Mouse (Mus musculus): Measurements from ENCODE around the gene Vwa7. TPM values are rescaled to one million over a fixed set of nuclear protein-coding genes. Genes with fewer than 3 reads are reported as not detected.
"Not testable (repeated sequence)": the region's sequence is repeated elsewhere in the genome, so short reads cannot be mapped to it uniquely, and the experiment has no call there.

Vwa7 gene
- polyA plus RNA-seq, 1 experiment from 2014 or later: 0.26 TPM

- DNase-seq (ENCODE audit: low spot score): no peak
- H3K27ac ChIP-seq: peak overlapping the region; percentile 98; the same call in 1 of the 2 replicates
- peak overlapping the region; percentile 75 for H3K4me3 ChIP-seq
- H3K9me3 ChIP-seq: no peaks in the 10 kb centered on the region
- 62% methylated on average over 9 of the region's 9 CpGs for WGBS
- peaks cover 51% of the 10 kb centered on the region for H3K36me3 ChIP-seq
- H3K27me3 ChIP-seq (ENCODE audit: insufficient read depth, poor library complexity, severe bottlenecking): no peaks in the 10 kb centered on the region
- peaks cover 49% of the 10 kb centered on the region for H3K4me1 ChIP-seq
Measured at GRCm38 (mm10) chr17:35003022-35003838, 13.1 kb upstream of the Vwa7 start.

GRCm38 (mm10) chr17:35004075-35004717, 12.2 kb upstream of the Vwa7 start:
- DNase-seq (ENCODE audit: low spot score): no peak
- Histone ChIP-seq H3K36me3 (peaks cover 51% of the 10 kb centered on the region), H3K9me3 (no peaks in the 10 kb centered on the region), H3K4me1 (peaks cover 39% of the 10 kb centered on the region), H3K4me3 (0 out of 2 replicates have a peak overlapping the region, but pooled peaks have one; percentile 10), H3K27me3 (ENCODE audit: insufficient read depth, poor library complexity, severe bottlenecking) (no peaks in the 10 kb centered on the region), H3K27ac (no peak overlapping the region)
- 94% methylated on average over 17 of the region's 17 CpGs for WGBS

GRCm38 (mm10) chr17:35005158-35005557, 11.2 kb upstream of the Vwa7 start:
- Histone ChIP-seq H3K27ac (no peak overlapping the region), H3K36me3 (peaks cover 60% of the 10 kb centered on the region), H3K4me1 (peaks cover 30% of the 10 kb centered on the region), H3K4me3 (no peak overlapping the region), H3K9me3 (no peaks in the 10 kb centered on the region), H3K27me3 (ENCODE audit: insufficient read depth, poor library complexity, severe bottlenecking) (no peaks in the 10 kb centered on the region)
- DNase-seq (ENCODE audit: low spot score): no peak
- WGBS: 93% methylated on average over 10 of the region's 10 CpGs

- not testable (repeated sequence) for H3K27ac ChIP-seq; H3K9me3 ChIP-seq; H3K27me3 ChIP-seq (ENCODE audit: insufficient read depth, poor library complexity, severe bottlenecking); H3K4me3 ChIP-seq; DNase-seq (ENCODE audit: low spot score)
- WGBS: 90% methylated on average over 5 of the region's 5 CpGs
- peaks cover 68% of the 10 kb centered on the region for H3K36me3 ChIP-seq
- H3K4me1 ChIP-seq: peaks cover 27% of the 10 kb centered on the region
Measured at GRCm38 (mm10) chr17:35005902-35006301, 10.5 kb upstream of the Vwa7 start.

- no peaks in the 10 kb centered on the region for H3K9me3 ChIP-seq
- peaks cover 84% of the 10 kb centered on the region for H3K36me3 ChIP-seq
- 94% methylated on average over 7 of the region's 7 CpGs for whole genome bisulfite sequencing
- H3K27ac ChIP-seq: no peak overlapping the region
- H3K4me3 ChIP-seq: no peak overlapping the region
- H3K27me3 ChIP-seq (ENCODE audit: insufficient read depth, poor library complexity, severe bottlenecking): no peaks in the 10 kb centered on the region
- H3K4me1 ChIP-seq: peaks cover 16% of the 10 kb centered on the region
- no peak for DNase-seq (ENCODE audit: low spot score)
Measured at GRCm38 (mm10) chr17:35007387-35007991, 8.9 kb upstream of the Vwa7 start.

GRCm38 (mm10) chr17:35009586-35009985, 6.8 kb upstream of the Vwa7 start:
- no peaks in the 10 kb centered on the region for H3K9me3 ChIP-seq
- H3K4me3 ChIP-seq: peak overlapping the region; percentile 9; the same call in 1 of the 2 replicates
- DNase-seq (ENCODE audit: low spot score): no peak
- 90% methylated on average over 7 of the region's 7 CpGs for WGBS
- no peak overlapping the region for H3K27ac ChIP-seq
- peaks cover 97% of the 10 kb centered on the region for H3K36me3 ChIP-seq
- no peaks in the 10 kb centered on the region; the same call in 1 of the 2 replicates for H3K4me1 ChIP-seq
- H3K27me3 ChIP-seq (ENCODE audit: insufficient read depth, poor library complexity, severe bottlenecking): no peaks in the 10 kb centered on the region

GRCm38 (mm10) chr17:35011440-35011839, 4.9 kb upstream of the Vwa7 start:
- H3K27ac ChIP-seq: no peak overlapping the region
- H3K36me3 ChIP-seq: peaks cover 99% of the 10 kb centered on the region
- WGBS: 89% methylated on average over 8 of the region's 8 CpGs
- peaks cover 9% of the 10 kb centered on the region for H3K4me1 ChIP-seq
- no peak for DNase-seq (ENCODE audit: low spot score)
- H3K27me3 ChIP-seq (ENCODE audit: insufficient read depth, poor library complexity, severe bottlenecking): no peaks in the 10 kb centered on the region
- H3K9me3 ChIP-seq: no peaks in the 10 kb centered on the region
- no peak overlapping the region for H3K4me3 ChIP-seq

GRCm38 (mm10) chr17:35012430-35012829, 3.9 kb upstream of the Vwa7 start:
- WGBS: 79% methylated on average over 13 of the region's 13 CpGs
- Histone ChIP-seq H3K4me1 (peaks cover 15% of the 10 kb centered on the region), H3K36me3 (peaks cover 99% of the 10 kb centered on the region), H3K27ac (no peak overlapping the region), H3K4me3 (0 out of 2 replicates have a peak overlapping the region, but pooled peaks have one; percentile 2), H3K27me3 (ENCODE audit: insufficient read depth, poor library complexity, severe bottlenecking) (no peaks in the 10 kb centered on the region), H3K9me3 (no peaks in the 10 kb centered on the region)
- DNase-seq (ENCODE audit: low spot score): no peak

- DNase-seq (ENCODE audit: low spot score): no peak
Measured at GRCm38 (mm10) chr17:35013221-35013620, 3.2 kb upstream of the Vwa7 start.

GRCm38 (mm10) chr17:35015296-35015695, 1.1 kb upstream of the Vwa7 start:
- WGBS: 92% methylated on average over 16 of the region's 16 CpGs
- peaks cover 15% of the 10 kb centered on the region for H3K4me1 ChIP-seq
- H3K36me3 ChIP-seq: peaks cover 71% of the 10 kb centered on the region
- H3K27me3 ChIP-seq (ENCODE audit: insufficient read depth, poor library complexity, severe bottlenecking): 0 out of 2 replicates have a peak, but pooled peaks cover 2% of the 10 kb centered on the region
- H3K4me3 ChIP-seq: 0 out of 2 replicates have a peak overlapping the region, but pooled peaks have one; percentile 6
- H3K9me3 ChIP-seq: no peaks in the 10 kb centered on the region
- no peak for DNase-seq (ENCODE audit: low spot score)
- H3K27ac ChIP-seq: no peak overlapping the region; the same call in 1 of the 2 replicates

More at GRCm38 (mm10) chr17:35013221-35013620, 3.2 kb upstream of the Vwa7 start:
- Histone ChIP-seq H3K27ac (no peak overlapping the region), H3K36me3 (peaks cover 91% of the 10 kb centered on the region), H3K4me1 (peaks cover 15% of the 10 kb centered on the region), H3K4me3 (no peak overlapping the region), H3K27me3 (ENCODE audit: insufficient read depth, poor library complexity, severe bottlenecking) (no peaks in the 10 kb centered on the region), H3K9me3 (no peaks in the 10 kb centered on the region)
- WGBS: 82% methylated on average over 6 of the region's 6 CpGs

GRCm38 (mm10) chr17:35016791-35017705, 669 bp downstream of the Vwa7 start:
- Histone ChIP-seq H3K4me1 (peaks cover 26% of the 10 kb centered on the region), H3K27me3 (ENCODE audit: insufficient read depth, poor library complexity, severe bottlenecking) (0 out of 2 replicates have a peak, but pooled peaks cover 6% of the 10 kb centered on the region), H3K4me3 (no peak overlapping the region), H3K36me3 (peaks cover 53% of the 10 kb centered on the region), H3K27ac (0 out of 2 replicates have a peak overlapping the region, but pooled peaks have one; percentile 7), H3K9me3 (no peaks in the 10 kb centered on the region)
- WGBS: 80% methylated on average over 10 of the region's 10 CpGs
- DNase-seq (ENCODE audit: low spot score): no peak

GRCm38 (mm10) chr17:35017706-35018030, 1.3 kb downstream of the Vwa7 start:
- Histone ChIP-seq H3K4me1 (peaks cover 31% of the 10 kb centered on the region), H3K36me3 (peaks cover 47% of the 10 kb centered on the region), H3K27ac (no peak overlapping the region), H3K9me3 (no peaks in the 10 kb centered on the region), H3K27me3 (ENCODE audit: insufficient read depth, poor library complexity, severe bottlenecking) (0 out of 2 replicates have a peak, but pooled peaks cover 6% of the 10 kb centered on the region), H3K4me3 (no peak overlapping the region)
- DNase-seq (ENCODE audit: low spot score): no peak
- 67% methylated on average over 14 of the region's 14 CpGs for WGBS
